ENCODE assay signal across 7 mouse cellular contexts in genomic region chr7:118704001-118704850, GRCm38 (mm10). TPM values are rescaled to one million over a fixed set of nuclear protein-coding genes. Genes with fewer than 3 reads are reported as not detected.
A peak's percentile ranks its signal among the peaks of the same experiment; 100 is the strongest.
DNase-seq lines count a peak whose midpoint lies in the region; ATAC-seq and TF ChIP-seq lines count a peak whose summit lies in the region.

No protein-coding gene starts in this region.

- peak; percentile 94 for DNase-seq in liver, adult 2 months (ENCODE audit: extremely low read depth, low read depth, low spot score)
- DNase-seq in liver = no peak
- no peak for DNase-seq in embryonic facial prominence, embryonic 14.5 days (ENCODE audit: low spot score)
- DNase-seq in limb, embryonic 11.5 days (ENCODE audit: low spot score) = no peak
- no peak for DNase-seq in cerebellum, adult 11 months
- DNase-seq in layer of hippocampus, adult 9-10 months (ENCODE audit: low spot score) = no peak

- H3K36me3 ChIP-seq in liver, adult 2 months (ENCODE audit: control insufficient read depth, insufficient read depth, low read length) = peaks cover 1% of the 10 kb centered on the region; the same call in 1 of the 2 replicates
- no peaks in the 10 kb centered on the region for H3K36me3 ChIP-seq in embryonic facial prominence, embryonic 14.5 days (ENCODE audit: control insufficient read depth, insufficient read depth, low read length)
- H3K36me3 ChIP-seq in limb, embryonic 11.5 days (ENCODE audit: control insufficient read depth, insufficient read depth, low read length) = no peaks in the 10 kb centered on the region
- H3K36me3 ChIP-seq in small intestine, adult 2 months (ENCODE audit: control insufficient read depth, insufficient read depth, low read length) = peaks cover 4% of the 10 kb centered on the region; the same call in 1 of the 2 replicates

- TF ChIP-seq CTCF in liver, adult 2 months (IDR thresholded peaks at IDR 0.05; ENCODE audit: low read depth, low read length) = no peak
- no peak for TF ChIP-seq CTCF in small intestine, adult 2 months (IDR thresholded peaks at IDR 0.05; ENCODE audit: extremely low read depth, insufficient read length, insufficient replicate concordance, low read depth, low read length)

- no peaks in the 10 kb centered on the region for H3K27me3 ChIP-seq in liver, adult 2 months (ENCODE audit: control insufficient read depth, insufficient read depth, low read length)
- H3K27me3 ChIP-seq in embryonic facial prominence, embryonic 14.5 days (replicated peaks; ENCODE audit: control insufficient read depth, insufficient read depth, low read length) = no peaks in the 10 kb centered on the region
- H3K27me3 ChIP-seq in limb, embryonic 11.5 days (ENCODE audit: control insufficient read depth, insufficient read depth, low read length) = no peaks in the 10 kb centered on the region
- H3K27me3 ChIP-seq in small intestine, adult 2 months (ENCODE audit: control insufficient read depth, insufficient read depth, low read length) = no peaks in the 10 kb centered on the region

- peak overlapping the region; percentile 91 for H3K9ac ChIP-seq in liver, adult 2 months (ENCODE audit: low read depth, low read length)
- no peak overlapping the region; the same call in 1 of the 2 replicates for H3K9ac ChIP-seq in embryonic facial prominence, embryonic 14.5 days (ENCODE audit: low read depth, low read length)
- no peak overlapping the region for H3K9ac ChIP-seq in limb, embryonic 11.5 days (ENCODE audit: low read length)

- peak overlapping the region; percentile 81 for H3K4me2 ChIP-seq in embryonic facial prominence, embryonic 14.5 days (ENCODE audit: low read depth, low read length)
- H3K4me2 ChIP-seq in limb, embryonic 11.5 days (ENCODE audit: low read depth, severe bottlenecking) = peak overlapping the region; percentile 82

- peaks cover 35% of the 10 kb centered on the region for H3K4me1 ChIP-seq in liver, adult 2 months (ENCODE audit: control insufficient read depth, insufficient read depth, low read length)
- H3K4me1 ChIP-seq in embryonic facial prominence, embryonic 14.5 days (ENCODE audit: control insufficient read depth, insufficient read depth, low read length) = peaks cover 8% of the 10 kb centered on the region
- H3K4me1 ChIP-seq in limb, embryonic 11.5 days (ENCODE audit: control insufficient read depth, insufficient read depth, low read length) = peaks cover 6% of the 10 kb centered on the region
- H3K4me1 ChIP-seq in small intestine, adult 2 months (ENCODE audit: control insufficient read depth, insufficient read depth, insufficient read length, low read length) = peaks cover 14% of the 10 kb centered on the region

- peak overlapping the region; percentile 81 for H3K4me3 ChIP-seq in liver, adult 2 months (ENCODE audit: insufficient read depth, low read depth, low read length)
- H3K4me3 ChIP-seq in embryonic facial prominence, embryonic 14.5 days (ENCODE audit: low read depth, low read length) = peak overlapping the region; percentile 89
- H3K4me3 ChIP-seq in limb, embryonic 11.5 days (ENCODE audit: low read depth, low read length) = no peak overlapping the region
- H3K4me3 ChIP-seq in small intestine, adult 2 months (ENCODE audit: low read depth, low read length) = peak overlapping the region; percentile 7; the same call in 1 of the 2 replicates

- no peak for TF ChIP-seq POLR2A in liver, adult 2 months (IDR thresholded peaks at IDR 0.05; ENCODE audit: extremely low read depth, insufficient read depth, low read length)
- no peak for TF ChIP-seq POLR2A in small intestine, adult 2 months (IDR thresholded peaks at IDR 0.05; ENCODE audit: low read depth, low read length)

- H3K9me3 ChIP-seq in embryonic facial prominence, embryonic 14.5 days (ENCODE audit: control insufficient read depth, low read length) = no peaks in the 10 kb centered on the region
- no peaks in the 10 kb centered on the region for H3K9me3 ChIP-seq in limb, embryonic 11.5 days (ENCODE audit: control insufficient read depth, low read length)

- no peak for ATAC-seq in embryonic facial prominence, embryonic 14.5 days (ENCODE audit: low read depth)
- no peak for ATAC-seq in limb, embryonic 11.5 days (ENCODE audit: insufficient number of reproducible peaks, low FRiP score, low TSS enrichment, low read depth)

- peak overlapping the region; percentile 100 for H3K27ac ChIP-seq in liver, adult 2 months (replicated peaks; ENCODE audit: insufficient read depth, low read depth, low read length)
- H3K27ac ChIP-seq in embryonic facial prominence, embryonic 14.5 days (replicated peaks; ENCODE audit: low read depth, low read length) = no peak overlapping the region
- no peak overlapping the region for H3K27ac ChIP-seq in limb, embryonic 11.5 days (replicated peaks; ENCODE audit: low read depth, low read length)
- peak overlapping the region; percentile 89 for H3K27ac ChIP-seq in small intestine, adult 2 months (ENCODE audit: insufficient read depth, low read depth, low read length)

- peaks cover 15% of the 10 kb centered on the region; the same call in 1 of the 2 replicates for H3K79me2 ChIP-seq in liver, adult 2 months (ENCODE audit: control insufficient read depth, insufficient read depth, low read length)

- WGBS in liver, adult 2 months = 29% methylated on average over 9 of the region's 9 CpGs
- WGBS in embryonic facial prominence, embryonic 14.5 days = 75% methylated on average over 9 of the region's 9 CpGs
- WGBS in limb, embryonic 11.5 days = 93% methylated on average over 9 of the region's 9 CpGs
- 48% methylated on average over 9 of the region's 9 CpGs for WGBS in small intestine, adult 2 months

RNA-seq across cellular contexts. Expression of gene Gde1, which starts 1.4 kb away (rescaled TPM):
- 64.2 and 67.2 TPM in 2 replicates for total RNA-seq in liver, adult 2 months (2014; rRNA removed)
- 59.9 and 64.5 TPM in 2 replicates for polyA plus RNA-seq in liver, adult 2 months (2012; rRNA removed)
- 94.5 and 97.2 TPM in 2 replicates for polyA plus RNA-seq in embryonic facial prominence, embryonic 14.5 days (2014; fragmentation: Nextera tagmentation; extraction: Ambion mirVana)
- polyA plus RNA-seq in limb, embryonic 11.5 days (2014; fragmentation: Nextera tagmentation; extraction: Ambion mirVana) = 67.0 and 74.3 TPM in 2 replicates
- polyA plus RNA-seq in small intestine, adult 2 months (2012; rRNA removed) = 535 and 645 TPM in 2 replicates

RNA-seq across cellular contexts. Expression of gene Ccp110, which starts 8.1 kb away (rescaled TPM):
- 3.0 and 3.8 TPM in 2 replicates for total RNA-seq in liver, adult 2 months (2014; rRNA removed)
- polyA plus RNA-seq in liver, adult 2 months (2012; rRNA removed) = 0.85 and 1.3 TPM in 2 replicates
- 11.1 and 12.0 TPM in 2 replicates for polyA plus RNA-seq in embryonic facial prominence, embryonic 14.5 days (2014; fragmentation: Nextera tagmentation; extraction: Ambion mirVana)
- polyA plus RNA-seq in limb, embryonic 11.5 days (2014; fragmentation: Nextera tagmentation; extraction: Ambion mirVana) = 19.2 and 20.3 TPM in 2 replicates
- 0.41 and 0.51 TPM in 2 replicates for polyA plus RNA-seq in small intestine, adult 2 months (2012; rRNA removed)

RNA-seq across cellular contexts. Expression of gene Vps35l, which starts 35.8 kb away (rescaled TPM):
- 22.3 and 28.3 TPM in 2 replicates for total RNA-seq in liver, adult 2 months (2014; rRNA removed)
- polyA plus RNA-seq in liver, adult 2 months (2012; rRNA removed) = 15.0 and 16.3 TPM in 2 replicates
- polyA plus RNA-seq in embryonic facial prominence, embryonic 14.5 days (2014; fragmentation: Nextera tagmentation; extraction: Ambion mirVana) = 62.7 and 73.8 TPM in 2 replicates
- polyA plus RNA-seq in limb, embryonic 11.5 days (2014; fragmentation: Nextera tagmentation; extraction: Ambion mirVana) = 66.2 and 69.8 TPM in 2 replicates
- polyA plus RNA-seq in small intestine, adult 2 months (2012; rRNA removed) = 18.3 and 29.9 TPM in 2 replicates

Comparison
In these comparisons a context has a peak if more than half of its experiments do, and no peak if none do; other contexts are left out.
1. H3K27ac ChIP-seq: peak in liver, adult 2 months (single experiment) and small intestine, adult 2 months (single experiment); none in embryonic facial prominence, embryonic 14.5 days (single experiment) and limb, embryonic 11.5 days (single experiment).